Mouse (Mus musculus) heart, postnatal 0 days (tissue): ENCODE data around the gene E130114P18Rik.

ENCODE experiments used
- CTCF ChIP-seq: IDR thresholded peaks from 2 replicates; pipeline ENCODE4 v1.5.1; 2016; ENCODE audit warnings: antibody characterized with exemption, control low read depth, low read depth
- EP300 ChIP-seq: IDR thresholded peaks from 2 replicates; pipeline ENCODE4 v1.6.1; 2016; ENCODE audit warnings: antibody characterized with exemption, low read depth

DNA sequence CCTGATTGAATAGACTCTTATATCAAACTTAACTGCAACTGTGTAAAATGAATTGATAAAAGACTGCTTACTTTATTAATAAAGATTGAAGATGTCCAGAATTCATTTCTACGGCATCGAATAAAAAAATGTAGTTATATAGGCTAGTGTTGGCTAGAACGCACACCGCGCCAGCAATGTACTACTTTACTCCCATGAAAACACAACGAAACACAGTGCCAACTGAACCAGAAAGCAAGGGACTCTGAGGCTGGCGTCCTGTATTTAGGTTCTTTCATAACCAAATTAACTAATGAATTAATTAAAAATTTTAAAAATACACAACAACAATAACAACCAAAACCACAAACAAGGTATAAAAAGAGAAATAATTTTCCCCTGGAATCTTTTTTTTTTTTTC is 197.0 kb downstream of the E130114P18Rik start:
- TF ChIP-seq CTCF (no peak), EP300 (no peak)
